In genomic region chr2:6526311-6526710, GRCm38 (mm10) we compare ENCODE assay signal across 16 mouse cellular contexts.
"Had no signal": no experiment of that assay in that cellular context is flagged by ENCODE, and none has a peak within 500 bp of the region (broad histone marks: within the 10 kb centered on the region; RNA-seq: fewer than 3 reads in every experiment).

No protein-coding gene starts in this region.

- H3K4me2 ChIP-seq: limb, embryonic 13.5 days; neural tube, embryonic 15.5 days had no signal

- H3K27ac ChIP-seq: layer of hippocampus, adult 2 months; limb, embryonic 13.5 days; liver, embryonic 14.5 days; midbrain, embryonic 10.5 days; neural tube, embryonic 15.5 days had no signal

- H3K9me3 ChIP-seq: limb, embryonic 13.5 days; midbrain, embryonic 10.5 days; neural tube, embryonic 15.5 days had no signal

- H3K9ac ChIP-seq: limb, embryonic 13.5 days; liver, embryonic 14.5 days; neural tube, embryonic 15.5 days had no signal

- H3K36me3 ChIP-seq: limb, embryonic 13.5 days; midbrain, embryonic 10.5 days; neural tube, embryonic 15.5 days had no signal

- H3K27me3 ChIP-seq: limb, embryonic 13.5 days; neural tube, embryonic 15.5 days had no signal

- DNase-seq: kidney, adult 9 months; kidney, postnatal 10 days; kidney, postnatal 4 days; lung, adult 18-20 months; lung, postnatal 10 days; lung, postnatal 4 days; midbrain, embryonic 14.5 days; right cerebral cortex, postnatal 4 days; spleen, adult 18-20 months; thymus, postnatal 4 days had no signal

- H3K4me1 ChIP-seq: midbrain, embryonic 10.5 days; neural tube, embryonic 15.5 days had no signal

- H3K4me3 ChIP-seq: layer of hippocampus, adult 2 months; limb, embryonic 13.5 days; midbrain, embryonic 10.5 days; myocyte; neural tube, embryonic 15.5 days had no signal
